Mouse (Mus musculus): ENCODE measurements around the gene Atp8a2. TPM values are rescaled to one million over a fixed set of nuclear protein-coding genes. Genes with fewer than 3 reads are reported as not detected.
A peak's percentile ranks its signal among the peaks of the same experiment; 100 is the strongest.

Gene Atp8a2
- polyA plus RNA-seq, 1 experiment = 24.7 TPM

- Histone ChIP-seq H3K27me3 (ENCODE audit: control insufficient read depth, insufficient read depth, low read length) (no peaks in the 10 kb centered on the region; the same call in 1 of the 2 replicates), H3K4me1 (ENCODE audit: control insufficient read depth, insufficient read depth, low read length) (no peaks in the 10 kb centered on the region), H3K27ac (ENCODE audit: insufficient read depth, low read length) (no peak overlapping the region), H3K4me3 (replicated peaks; ENCODE audit: insufficient read depth, low read depth, low read length) (no peak overlapping the region)
- no peak for DNase-seq
- WGBS = 78% methylated on average over 8 of the region's 8 CpGs
- no peak for TF ChIP-seq CTCF (IDR thresholded peaks at IDR 0.05; ENCODE audit: borderline replicate concordance, insufficient read depth, low read depth, low read length)
- TF ChIP-seq POLR2A (IDR thresholded peaks at IDR 0.05; ENCODE audit: borderline replicate concordance, insufficient read depth, low read length) = no peak
Measured at GRCm38 (mm10) chr14:59737734-59738294, 459.2 kb downstream of the Atp8a2 start.

DNA sequence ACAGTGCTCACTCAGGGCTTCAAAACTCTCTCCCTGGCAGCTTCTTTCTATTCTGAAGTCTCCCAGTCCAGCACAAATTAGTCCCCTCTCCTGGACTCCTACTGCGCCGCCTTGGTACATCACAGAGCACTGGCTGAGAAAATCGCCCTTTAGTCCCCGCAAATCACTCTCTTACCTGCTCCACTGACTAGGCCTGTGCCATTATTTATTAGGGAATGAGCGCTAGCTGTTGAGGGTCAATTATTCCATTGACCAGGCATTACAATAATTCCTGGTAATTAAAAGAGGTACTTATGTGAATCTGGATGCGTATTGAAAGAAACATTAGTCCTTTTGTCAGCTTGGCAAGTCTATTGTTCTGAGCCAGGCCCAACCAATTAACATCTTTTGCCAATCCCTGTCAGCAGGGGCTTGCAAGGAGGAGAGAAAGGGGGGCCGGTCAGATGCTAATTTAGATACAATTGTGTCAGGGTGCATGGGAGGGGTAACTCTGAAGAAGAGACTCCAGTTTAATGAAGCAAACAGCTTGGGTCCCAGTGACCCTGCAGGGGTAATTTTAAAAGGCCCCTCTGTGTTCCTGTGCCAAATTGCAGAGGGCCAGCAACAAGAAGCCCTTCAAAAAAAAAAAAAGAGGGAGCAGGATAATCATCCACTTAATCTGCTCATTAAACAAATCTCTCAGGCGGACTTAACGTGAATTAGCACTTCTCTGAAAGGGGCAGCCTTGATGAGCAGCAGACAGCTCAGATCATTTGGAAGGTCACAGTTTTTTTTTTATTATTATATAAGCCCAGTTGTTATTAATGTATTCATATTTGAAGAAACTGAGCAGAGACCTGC, 459.9 kb downstream of the Atp8a2 start:
- no peak overlapping the region for H3K27ac ChIP-seq (ENCODE audit: insufficient read depth, low read length)
- H3K27me3 ChIP-seq (ENCODE audit: control insufficient read depth, insufficient read depth, low read length) = no peaks in the 10 kb centered on the region; the same call in 1 of the 2 replicates
- no peak for DNase-seq

DNA sequence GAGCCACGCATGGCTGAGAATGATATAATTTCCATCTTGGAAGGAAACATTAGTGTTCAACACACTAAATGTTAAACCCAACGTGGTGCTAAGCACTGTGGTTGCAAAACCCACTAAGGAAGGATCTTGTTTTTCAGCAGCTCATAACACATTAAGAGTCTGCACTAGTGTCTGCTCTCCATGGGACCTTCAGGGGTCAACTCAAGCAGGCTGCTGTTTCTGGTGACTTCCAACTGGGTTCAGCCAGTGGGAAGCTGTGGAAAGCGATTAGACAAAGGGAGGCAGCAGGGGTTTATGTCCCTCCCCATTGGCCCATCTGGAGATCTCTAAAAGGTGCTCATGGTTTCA, 467.0 kb downstream of the Atp8a2 start:
- no peak overlapping the region for H3K27ac ChIP-seq (ENCODE audit: insufficient read depth, low read length)
- H3K4me3 ChIP-seq (replicated peaks; ENCODE audit: insufficient read depth, low read depth, low read length) = no peak overlapping the region
- H3K4me1 ChIP-seq (ENCODE audit: control insufficient read depth, insufficient read depth, low read length) = no peaks in the 10 kb centered on the region
- no peak for DNase-seq
- 72% methylated on average over 3 of the region's 3 CpGs for WGBS
- no peaks in the 10 kb centered on the region for H3K27me3 ChIP-seq (ENCODE audit: control insufficient read depth, insufficient read depth, low read length)
- no peak for TF ChIP-seq CTCF (IDR thresholded peaks at IDR 0.05; ENCODE audit: borderline replicate concordance, insufficient read depth, low read depth, low read length)
- TF ChIP-seq POLR2A (IDR thresholded peaks at IDR 0.05; ENCODE audit: borderline replicate concordance, insufficient read depth, low read length) = no peak

More for the DNA sequence above, 459.9 kb downstream of the Atp8a2 start:
- 66% methylated on average over 9 of the region's 9 CpGs for WGBS
- Histone ChIP-seq H3K4me1 (ENCODE audit: control insufficient read depth, insufficient read depth, low read length) (no peaks in the 10 kb centered on the region), H3K4me3 (replicated peaks; ENCODE audit: insufficient read depth, low read depth, low read length) (no peak overlapping the region)
- TF ChIP-seq POLR2A (IDR thresholded peaks at IDR 0.05; ENCODE audit: borderline replicate concordance, insufficient read depth, low read length) = no peak
- TF ChIP-seq CTCF (IDR thresholded peaks at IDR 0.05; ENCODE audit: borderline replicate concordance, insufficient read depth, low read depth, low read length) = no peak

DNA sequence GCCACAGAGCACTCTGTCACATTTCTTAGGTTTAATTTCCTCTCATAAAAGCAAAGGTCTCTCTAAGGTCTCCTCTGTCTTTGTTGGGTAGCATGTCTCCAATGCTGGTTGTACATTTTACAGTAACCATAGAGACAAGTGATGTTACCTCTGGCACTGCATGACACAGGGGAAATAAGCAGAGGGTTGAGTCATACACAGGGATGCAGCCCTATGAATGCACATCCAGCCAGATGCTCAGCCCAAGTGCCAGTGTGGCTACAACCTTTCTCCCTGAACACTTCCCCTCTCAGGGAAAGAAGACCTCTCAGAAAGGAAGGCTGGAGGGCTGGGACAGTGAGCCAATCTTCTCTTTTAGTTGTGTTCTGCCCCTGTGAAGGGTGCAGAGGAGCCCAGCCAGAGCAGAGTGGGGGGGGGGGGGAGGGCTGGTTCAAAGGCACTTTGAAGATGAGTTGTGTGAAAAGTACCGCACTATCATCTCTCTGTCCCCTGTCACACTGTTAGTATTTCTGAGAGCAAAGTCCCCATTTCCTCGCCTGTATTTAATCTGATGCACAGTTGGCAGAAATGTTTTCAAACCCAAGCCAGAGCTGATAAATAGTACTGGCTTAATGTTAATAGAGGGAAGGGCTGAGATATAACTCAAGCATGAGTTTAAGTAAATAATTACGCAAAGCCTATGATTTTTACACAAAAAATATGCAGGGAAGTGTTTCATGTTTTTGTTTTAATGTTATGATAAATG, 467.5 kb downstream of the Atp8a2 start:
- no peak for TF ChIP-seq POLR2A (IDR thresholded peaks at IDR 0.05; ENCODE audit: borderline replicate concordance, insufficient read depth, low read length)
- no peak for TF ChIP-seq CTCF (IDR thresholded peaks at IDR 0.05; ENCODE audit: borderline replicate concordance, insufficient read depth, low read depth, low read length)
- H3K27ac ChIP-seq (ENCODE audit: insufficient read depth, low read length) = no peak overlapping the region
- H3K27me3 ChIP-seq (ENCODE audit: control insufficient read depth, insufficient read depth, low read length) = no peaks in the 10 kb centered on the region
- H3K4me1 ChIP-seq (ENCODE audit: control insufficient read depth, insufficient read depth, low read length) = no peaks in the 10 kb centered on the region
- 83% methylated on average over 3 of the region's 3 CpGs for WGBS
- H3K4me3 ChIP-seq (replicated peaks; ENCODE audit: insufficient read depth, low read depth, low read length) = no peak overlapping the region
- DNase-seq = no peak

DNA sequence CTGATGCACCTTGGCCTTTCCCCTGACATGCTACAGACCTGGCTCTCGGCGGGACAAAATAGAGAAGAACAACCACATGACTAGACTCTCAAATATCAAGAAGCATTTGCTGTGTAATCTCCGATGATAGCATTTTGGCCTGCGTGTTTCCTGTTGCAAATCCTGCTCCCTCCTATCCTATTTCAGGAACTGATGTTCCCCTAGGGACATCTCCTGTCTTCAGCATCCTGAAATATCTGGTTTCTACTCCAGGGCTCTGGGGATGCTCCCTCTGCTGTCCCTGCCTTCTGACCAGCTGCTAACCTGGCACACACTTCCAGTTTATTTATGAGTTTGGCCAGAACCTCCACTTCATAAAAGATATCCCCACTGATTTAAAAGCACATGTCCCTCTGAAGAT, 470.0 kb downstream of the Atp8a2 start:
- Histone ChIP-seq H3K27me3 (ENCODE audit: control insufficient read depth, insufficient read depth, low read length) (no peaks in the 10 kb centered on the region), H3K4me3 (replicated peaks; ENCODE audit: insufficient read depth, low read depth, low read length) (no peak overlapping the region), H3K27ac (ENCODE audit: insufficient read depth, low read length) (no peak overlapping the region), H3K4me1 (ENCODE audit: control insufficient read depth, insufficient read depth, low read length) (peaks cover 7% of the 10 kb centered on the region; the same call in 1 of the 2 replicates)
- TF ChIP-seq POLR2A (IDR thresholded peaks at IDR 0.05; ENCODE audit: borderline replicate concordance, insufficient read depth, low read length) (no peak), CTCF (IDR thresholded peaks at IDR 0.05; ENCODE audit: borderline replicate concordance, insufficient read depth, low read depth, low read length) (no peak)
- no peak for DNase-seq
- WGBS = 47% methylated on average over 4 of the region's 4 CpGs

- Histone ChIP-seq H3K4me1 (ENCODE audit: control insufficient read depth, insufficient read depth, low read length) (peaks cover 15% of the 10 kb centered on the region; the same call in 1 of the 2 replicates), H3K27ac (ENCODE audit: insufficient read depth, low read length) (no peak overlapping the region), H3K4me3 (replicated peaks; ENCODE audit: insufficient read depth, low read depth, low read length) (no peak overlapping the region), H3K27me3 (ENCODE audit: control insufficient read depth, insufficient read depth, low read length) (no peaks in the 10 kb centered on the region)
- DNase-seq = no peak
- WGBS = 41% methylated on average over 2 of the region's 2 CpGs
- no peak for TF ChIP-seq CTCF (IDR thresholded peaks at IDR 0.05; ENCODE audit: borderline replicate concordance, insufficient read depth, low read depth, low read length)
- no peak for TF ChIP-seq POLR2A (IDR thresholded peaks at IDR 0.05; ENCODE audit: borderline replicate concordance, insufficient read depth, low read length)
Measured at GRCm38 (mm10) chr14:59723163-59723562, 473.8 kb downstream of the Atp8a2 start.

GRCm38 (mm10) chr14:59721957-59722356, 475.0 kb downstream of the Atp8a2 start:
- WGBS = 18% methylated on average over 4 of the region's 4 CpGs
- no peak for TF ChIP-seq CTCF (IDR thresholded peaks at IDR 0.05; ENCODE audit: borderline replicate concordance, insufficient read depth, low read depth, low read length)
- TF ChIP-seq POLR2A (IDR thresholded peaks at IDR 0.05; ENCODE audit: borderline replicate concordance, insufficient read depth, low read length) = no peak
- peaks cover 15% of the 10 kb centered on the region; the same call in 1 of the 2 replicates for H3K4me1 ChIP-seq (ENCODE audit: control insufficient read depth, insufficient read depth, low read length)
- no peaks in the 10 kb centered on the region for H3K27me3 ChIP-seq (ENCODE audit: control insufficient read depth, insufficient read depth, low read length)
- DNase-seq = peak; percentile 20 to 53
- H3K27ac ChIP-seq (ENCODE audit: insufficient read depth, low read length) = no peak overlapping the region
- no peak overlapping the region for H3K4me3 ChIP-seq (replicated peaks; ENCODE audit: insufficient read depth, low read depth, low read length)

Data from cerebellum, adult 2 months (tissue).